Mouse (Mus musculus) C2C12 (cell line): ENCODE results near the gene Gm20388.

ENCODE experiments used
- CTCF ChIP-seq: IDR thresholded peaks from one replicate; pipeline ENCODE4 v1.5.1; 2011; ENCODE audit not compliant: control insufficient read depth, insufficient read depth, insufficient read length
- FOSL1 ChIP-seq: IDR thresholded peaks from one replicate; pipeline ENCODE4 v1.8.0; 2011; ENCODE audit warnings: mild to moderate bottlenecking, low read length; ENCODE audit not compliant: poor library complexity, insufficient read depth, severe bottlenecking
- MAX ChIP-seq: IDR thresholded peaks from one replicate; pipeline ENCODE4 v1.6.1; 2011; ENCODE audit warnings: mild to moderate bottlenecking, control low read depth
- MYOD1 ChIP-seq: IDR thresholded peaks from one replicate; pipeline ENCODE4 v1.6.1; 2011; ENCODE audit warnings: low read depth; ENCODE audit not compliant: control insufficient read depth, insufficient read length
- MYOG ChIP-seq: IDR thresholded peaks from one replicate; pipeline ENCODE4 v1.6.1; 2011; ENCODE audit not compliant: control insufficient read depth, insufficient read length; ENCODE audit errors: extremely low read depth
- USF1 ChIP-seq: IDR thresholded peaks from one replicate; pipeline ENCODE4 v1.6.1; 2011; ENCODE audit warnings: low read depth, mild to moderate bottlenecking, control low read depth, moderate library complexity

GRCm38 (mm10) chr8:121445027-121445471, 1534.4 kb downstream of the Gm20388 start:
- TF ChIP-seq MYOD1 (no peak), MAX (no peak), CTCF (no peak), FOSL1 (no peak), USF1 (no peak), MYOG (no peak)
